Mouse (Mus musculus) hindbrain, embryonic 12.5 days (tissue): ENCODE data around the gene Gnaq. TPM values are rescaled to one million over a fixed set of nuclear protein-coding genes. Genes with fewer than 3 reads are reported as not detected.

Experiments used
- ATAC-seq: fragments of 200-750 bp; cut with Nextera tagmentation; 2 replicates; pipeline ENCODE4 v1.8.0; 2017; ENCODE audit warnings: moderate TSS enrichment; ENCODE audit not compliant: low FRiP score
- H3K27ac ChIP-seq: fragments of 300-500 bp; sonication (generic); 2 replicates; pipeline ENCODE4 v1.5.1; 2016; ENCODE audit warnings: mild to moderate bottlenecking
- H3K27me3 ChIP-seq: fragments of 300-500 bp; sonication (generic); 2 replicates; pipeline ENCODE4 v1.6.1; 2016; ENCODE audit warnings: mild to moderate bottlenecking
- H3K36me3 ChIP-seq: fragments of 300-500 bp; sonication (generic); 2 replicates; pipeline ENCODE4 v1.6.1; 2016; ENCODE audit warnings: mild to moderate bottlenecking
- H3K4me1 ChIP-seq: fragments of 300-500 bp; sonication (generic); 2 replicates; pipeline ENCODE4 v1.6.1; 2016
- H3K4me2 ChIP-seq: fragments of 300-500 bp; sonication (generic); replicated peaks from 2 replicates; pipeline ENCODE4 v1.6.1; 2016; ENCODE audit warnings: mild to moderate bottlenecking
- H3K4me3 ChIP-seq: fragments of 300-500 bp; sonication (generic); 2 replicates; pipeline ENCODE4 v1.5.1; 2016; ENCODE audit warnings: mild to moderate bottlenecking
- H3K9ac ChIP-seq: fragments of 300-500 bp; sonication (generic); 2 replicates; pipeline ENCODE4 v1.6.1; 2016; ENCODE audit warnings: mild to moderate bottlenecking, moderate library complexity
- H3K9me3 ChIP-seq: fragments of 300-500 bp; sonication (generic); replicated peaks from 2 replicates; pipeline ENCODE4 v1.6.1; 2016; ENCODE audit warnings: mild to moderate bottlenecking
- WGBS: fragments of 180-500 bp; shearing (Covaris S2); methylation state at CpG from one replicate; pipeline ENCODE4 v1.1.7; 2016; 5-methylcytosine and 5-hydroxymethylcytosine counted together
- microRNA-seq: library from miRNA; unstranded; fragments of <30 nt; microRNA quantifications from one replicate; pipeline ENCODE4, GENCODE M21; 2017
- polyA plus RNA-seq: library from polyadenylated mRNA; unstranded; fragments of >200 nt; fragmentation: Nextera tagmentation; extraction: Ambion mirVana; gene quantifications from 2 replicates; pipeline ENCODE4 v1.2.1, GENCODE M21; 2016

Gnaq gene
- polyA plus RNA-seq, 1 experiment from 2014 or later: 49.3 TPM

DNA sequence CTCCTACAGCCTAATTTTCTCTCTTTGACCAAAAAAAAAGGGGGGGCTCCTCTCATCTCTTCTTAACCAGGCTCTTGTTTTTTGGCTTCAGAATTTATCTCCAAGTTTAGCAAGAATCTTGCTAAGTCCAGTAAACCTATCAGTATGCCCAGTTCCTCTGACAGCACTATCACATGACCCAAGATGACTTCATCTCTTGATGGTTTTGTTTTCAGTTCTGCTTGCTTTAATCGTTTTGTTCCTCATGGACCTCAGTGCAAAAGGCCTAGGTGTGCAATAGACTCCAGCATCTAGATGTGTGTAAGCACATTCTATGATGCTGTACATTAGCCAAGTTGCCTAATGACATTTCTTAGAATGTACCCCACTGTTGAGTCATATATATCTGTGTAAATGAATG is 275.1 kb downstream of the Gnaq start:
- Histone ChIP-seq H3K4me2 (no peak overlapping the region), H3K4me1 (no peaks in the 10 kb centered on the region), H3K4me3 (no peak overlapping the region), H3K9ac (no peak overlapping the region), H3K36me3 (no peaks in the 10 kb centered on the region), H3K9me3 (no peaks in the 10 kb centered on the region), H3K27me3 (no peaks in the 10 kb centered on the region), H3K27ac (no peak overlapping the region)
- 90% methylated on average over 1 of the region's 1 CpGs for WGBS
- ATAC-seq: no peak

- no peak for ATAC-seq
- Histone ChIP-seq H3K4me3 (no peak overlapping the region), H3K27me3 (no peaks in the 10 kb centered on the region), H3K9me3 (no peaks in the 10 kb centered on the region), H3K4me1 (no peaks in the 10 kb centered on the region), H3K9ac (no peak overlapping the region), H3K36me3 (no peaks in the 10 kb centered on the region), H3K4me2 (no peak overlapping the region), H3K27ac (no peak overlapping the region)
Observed at GRCm38 (mm10) chr19:16411302-16411701, 278.7 kb downstream of the Gnaq start.

DNA sequence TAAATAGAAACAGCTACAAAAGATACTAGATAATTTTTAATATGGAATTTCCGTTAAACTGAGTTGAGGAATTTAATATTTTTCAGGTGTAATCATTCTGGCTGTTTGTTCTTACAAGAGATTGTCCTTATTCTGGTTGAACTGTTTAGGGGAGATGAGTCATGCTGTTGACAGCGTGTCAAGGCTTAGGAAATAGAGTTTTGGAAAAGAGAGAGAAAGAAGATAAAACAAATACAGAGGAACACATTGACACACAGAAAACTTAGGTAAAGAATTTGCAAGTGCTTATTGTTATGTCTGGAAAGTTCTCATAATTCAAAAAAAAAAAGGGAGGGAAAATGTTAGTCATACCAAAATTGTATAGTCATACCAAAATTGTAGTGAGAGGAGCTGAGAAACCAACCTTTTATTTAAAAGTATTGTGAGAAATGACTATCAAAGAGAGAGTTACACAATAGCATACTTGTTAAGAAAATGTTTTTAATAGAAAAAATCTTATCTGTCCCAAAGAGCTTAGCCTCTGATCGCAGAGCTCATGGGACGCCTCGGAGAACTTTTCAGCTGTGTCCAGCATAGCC is 285.5 kb downstream of the Gnaq start:
- Histone ChIP-seq H3K36me3 (no peaks in the 10 kb centered on the region), H3K9ac (no peak overlapping the region), H3K27me3 (no peaks in the 10 kb centered on the region), H3K4me1 (no peaks in the 10 kb centered on the region), H3K4me2 (no peak overlapping the region), H3K27ac (no peak overlapping the region), H3K4me3 (no peak overlapping the region), H3K9me3 (no peaks in the 10 kb centered on the region)
- 91% methylated on average over 5 of the region's 5 CpGs for WGBS
- no peak for ATAC-seq

DNA sequence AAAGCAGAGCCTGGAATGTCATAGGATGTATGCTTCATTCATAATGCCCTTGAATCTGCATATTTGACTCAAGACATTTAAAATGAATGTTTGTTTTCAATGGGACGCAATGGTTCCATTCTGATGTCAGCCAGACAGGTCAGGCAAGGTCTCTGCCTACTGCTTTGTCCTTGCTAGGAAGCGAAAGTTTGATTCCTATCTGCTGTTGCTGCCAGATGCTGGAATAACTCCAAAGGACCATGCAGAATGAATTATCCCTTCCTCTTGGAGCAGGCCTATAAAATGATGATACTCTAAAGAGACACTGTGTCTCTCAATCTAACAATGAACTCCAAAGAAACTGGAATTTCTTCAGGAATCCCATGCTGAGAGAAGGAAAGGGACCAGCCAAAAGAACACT is 293.0 kb downstream of the Gnaq start:
- 84% methylated on average over 2 of the region's 2 CpGs for WGBS
- H3K27me3 ChIP-seq: no peaks in the 10 kb centered on the region
- no peak for ATAC-seq

GRCm38 (mm10) chr19:16431368-16431767 is 298.7 kb downstream of the Gnaq start:
- Histone ChIP-seq H3K27me3 (peaks cover 26% of the 10 kb centered on the region), H3K4me3 (no peak overlapping the region), H3K4me1 (peaks cover 13% of the 10 kb centered on the region), H3K36me3 (no peaks in the 10 kb centered on the region), H3K9me3 (peaks cover 14% of the 10 kb centered on the region), H3K4me2 (no peak overlapping the region), H3K27ac (no peak overlapping the region), H3K9ac (no peak overlapping the region)
- WGBS: 75% methylated on average over 8 of the region's 8 CpGs
- ATAC-seq: no peak

More for the DNA sequence above, 293.0 kb downstream of the Gnaq start:
- Histone ChIP-seq H3K36me3 (no peaks in the 10 kb centered on the region), H3K4me1 (no peaks in the 10 kb centered on the region), H3K4me2 (no peak overlapping the region), H3K9me3 (peaks cover 14% of the 10 kb centered on the region), H3K4me3 (no peak overlapping the region), H3K27ac (no peak overlapping the region), H3K9ac (no peak overlapping the region)

- H3K4me3 ChIP-seq: no peak overlapping the region
- no peak overlapping the region; the same call in 1 of the 2 replicates for H3K9ac ChIP-seq
- H3K36me3 ChIP-seq: no peaks in the 10 kb centered on the region
- 37% methylated on average over 9 of the region's 9 CpGs for WGBS
- ATAC-seq: no peak
- H3K9me3 ChIP-seq: no peaks in the 10 kb centered on the region
- peaks cover 55% of the 10 kb centered on the region for H3K27me3 ChIP-seq
- no peak overlapping the region for H3K27ac ChIP-seq
- H3K4me2 ChIP-seq: peak overlapping the region; percentile 56
- peaks cover 24% of the 10 kb centered on the region for H3K4me1 ChIP-seq
Observed at GRCm38 (mm10) chr19:16434879-16435278, 302.2 kb downstream of the Gnaq start.

DNA sequence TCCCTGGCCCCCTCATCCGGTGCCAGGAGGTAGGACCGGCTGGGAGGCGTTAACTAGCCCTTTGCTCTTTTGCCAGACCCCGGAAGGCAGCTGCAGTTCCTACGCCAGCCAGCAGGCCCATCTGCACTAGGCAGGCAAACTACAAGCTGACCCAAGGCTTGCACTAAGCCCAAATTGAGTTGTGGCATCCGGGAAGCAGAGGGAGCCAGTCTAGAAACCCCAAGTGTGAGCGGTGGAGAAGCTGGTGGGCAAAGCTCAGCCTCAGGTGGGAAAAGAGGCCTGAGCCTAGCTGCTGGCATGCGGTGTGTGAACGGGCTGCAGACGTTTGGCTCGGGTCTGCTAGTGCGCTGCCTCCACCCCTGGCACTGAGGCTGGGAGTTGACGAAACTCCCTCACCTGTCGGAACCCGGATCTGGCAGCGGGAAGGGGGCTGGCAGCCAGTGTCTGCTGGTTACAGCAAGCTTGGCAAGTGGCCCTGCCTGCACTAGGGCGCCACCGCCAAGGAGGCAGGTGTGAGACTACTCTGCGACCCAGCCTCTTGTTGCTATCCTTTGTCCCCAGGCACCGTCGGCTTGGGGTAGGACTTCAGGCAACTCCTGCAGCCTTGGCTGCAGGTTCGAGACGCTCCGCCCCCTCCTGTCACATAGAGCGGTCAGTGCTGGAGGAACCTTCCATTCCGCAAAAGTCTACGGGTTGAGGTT is 303.1 kb downstream of the Gnaq start, which contains the start of gene Gna14:
Gna14 (plus strand) TSS at position 232 of the 701 bp plus-strand sequence.
- Histone ChIP-seq H3K27me3 (peaks cover 56% of the 10 kb centered on the region), H3K27ac (no peak within 1 kb of the TSS), H3K9me3 (no peaks in the 10 kb centered on the region), H3K4me1 (peaks cover 27% of the 10 kb centered on the region), H3K4me3 (peak within 1 kb of the TSS; percentile 38), H3K4me2 (peak within 1 kb of the TSS; percentile 56), H3K36me3 (no peaks in the 10 kb centered on the region), H3K9ac (peak within 1 kb of the TSS; percentile 52)
- ATAC-seq: peak; percentile 57
- 2% methylated on average over 27 of the region's 27 CpGs for WGBS

DNA sequence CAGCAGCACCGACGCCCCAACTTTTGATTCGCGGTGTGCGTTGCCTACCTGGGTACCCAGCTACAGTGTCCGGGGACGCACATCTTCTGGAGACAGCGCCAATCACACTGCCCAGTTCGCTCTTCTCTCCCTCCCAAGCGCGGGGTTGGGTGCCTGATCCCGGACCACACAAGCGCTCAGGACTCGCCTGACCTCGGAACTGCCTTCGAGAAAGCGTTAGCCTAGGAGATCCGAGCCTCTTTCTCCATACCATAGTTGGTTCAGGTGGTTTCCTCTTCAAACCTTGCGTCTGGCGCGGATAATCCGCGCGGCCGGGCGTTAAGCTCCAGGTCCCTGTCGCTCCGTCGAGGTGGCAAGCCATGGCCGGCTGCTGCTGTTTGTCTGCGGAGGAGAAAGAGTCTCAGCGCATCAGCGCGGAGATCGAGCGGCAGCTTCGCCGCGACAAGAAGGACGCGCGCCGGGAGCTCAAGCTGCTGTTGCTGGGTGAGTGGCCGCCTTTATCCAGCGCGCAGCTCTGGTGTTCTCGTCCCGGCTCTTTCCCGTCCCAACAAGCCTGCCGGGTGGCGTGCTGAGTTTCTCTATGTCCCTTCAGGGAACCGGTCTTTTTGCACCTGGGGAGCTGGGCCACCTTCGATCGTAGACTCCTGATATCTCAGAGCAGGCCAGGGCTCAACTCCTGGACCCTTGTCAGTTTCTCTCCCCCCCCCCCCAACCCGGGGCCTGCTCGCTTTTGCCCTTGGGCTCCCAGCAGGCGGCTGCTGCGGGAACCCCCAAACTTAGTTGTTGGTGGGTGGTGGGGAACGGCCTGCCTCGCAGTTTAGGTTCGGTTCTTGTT is 303.9 kb downstream of the Gnaq start:
- H3K36me3 ChIP-seq: no peaks in the 10 kb centered on the region
- peak overlapping the region; percentile 52 for H3K9ac ChIP-seq
- H3K4me2 ChIP-seq: peak overlapping the region; percentile 56
- peaks cover 56% of the 10 kb centered on the region for H3K27me3 ChIP-seq
- H3K9me3 ChIP-seq: no peaks in the 10 kb centered on the region
- WGBS: under 1% methylated on average over 61 of the region's 61 CpGs
- H3K4me3 ChIP-seq: peak overlapping the region; percentile 38
- H3K4me1 ChIP-seq: peaks cover 27% of the 10 kb centered on the region
- H3K27ac ChIP-seq: no peak overlapping the region
- ATAC-seq: peak; percentile 59

Small RNAs within 50 kb of the gene (microRNA-seq; reads per million reads assigned to microRNA genes)
- gene Mir496b: not detected

Other genes with a start within 250 kb of the Gnaq start
- 96.0 and 98.2 TPM in 2 replicates for gene Psat1, start 185.5 kb upstream of the Gnaq start, polyA plus RNA-seq
- 51.0 and 52.9 TPM in 2 replicates for gene Cep78, start 147.8 kb upstream of the Gnaq start, polyA plus RNA-seq